8 mouse cellular contexts compared by ENCODE assay signal in genomic region chr6:114917770-114918635, GRCm38 (mm10). TPM values are rescaled to one million over a fixed set of nuclear protein-coding genes. Genes with fewer than 3 reads are reported as not detected.
DNase-seq lines count a peak whose midpoint lies in the region; ATAC-seq lines count a peak whose summit lies in the region.

No protein-coding gene starts in this region.

- peak; percentile 83 for DNase-seq in 416B (ENCODE audit: low read depth)
- DNase-seq in embryonic facial prominence, embryonic 14.5 days (ENCODE audit: low spot score) = no peak
- DNase-seq in heart, postnatal 36 days = peak; percentile 62
- peak; percentile 60 to 71 for DNase-seq in kidney, postnatal 4 days
- peak; percentile 83 for DNase-seq in midbrain, embryonic 11.5 days (ENCODE audit: low spot score, missing footprints)
- DNase-seq in layer of hippocampus, adult 18-20 months (ENCODE audit: low spot score in 2 of 2) = no peak
- DNase-seq in testis, postnatal 10 days (ENCODE audit: low spot score) = no peak
- no peak for DNase-seq in ovary, adult 18-20 months (ENCODE audit: low spot score)

- peaks cover 8% of the 10 kb centered on the region; the same call in 1 of the 2 replicates for H3K36me3 ChIP-seq in embryonic facial prominence, embryonic 14.5 days (ENCODE audit: control insufficient read depth, insufficient read depth, low read length)
- H3K36me3 ChIP-seq in midbrain, embryonic 11.5 days (ENCODE audit: control insufficient read depth, insufficient read depth, low read length) = no peaks in the 10 kb centered on the region

- H3K27ac ChIP-seq in embryonic facial prominence, embryonic 14.5 days (replicated peaks; ENCODE audit: low read depth, low read length) = peak overlapping the region; percentile 77
- H3K27ac ChIP-seq in midbrain, embryonic 11.5 days (ENCODE audit: low read depth, low read length) = peak overlapping the region; percentile 8; the same call in 1 of the 2 replicates

- ATAC-seq in embryonic facial prominence, embryonic 14.5 days (ENCODE audit: low read depth) = no peak
- no peak for ATAC-seq in midbrain, embryonic 11.5 days (ENCODE audit: low FRiP score)

- peak overlapping the region; percentile 64 for H3K4me3 ChIP-seq in embryonic facial prominence, embryonic 14.5 days (ENCODE audit: low read depth, low read length)
- H3K4me3 ChIP-seq in midbrain, embryonic 11.5 days (ENCODE audit: low read depth, low read length) = no peak overlapping the region

- WGBS in embryonic facial prominence, embryonic 14.5 days = 52% methylated on average over 14 of the region's 14 CpGs
- WGBS in midbrain, embryonic 11.5 days = 74% methylated on average over 14 of the region's 14 CpGs

- peak overlapping the region; percentile 61 for H3K4me2 ChIP-seq in embryonic facial prominence, embryonic 14.5 days (ENCODE audit: low read depth, low read length)
- H3K4me2 ChIP-seq in midbrain, embryonic 11.5 days = peak overlapping the region; percentile 66

- H3K4me1 ChIP-seq in embryonic facial prominence, embryonic 14.5 days (ENCODE audit: control insufficient read depth, insufficient read depth, low read length) = peaks cover 66% of the 10 kb centered on the region
- peaks cover 62% of the 10 kb centered on the region for H3K4me1 ChIP-seq in midbrain, embryonic 11.5 days (ENCODE audit: control insufficient read depth, insufficient read depth, low read length)

- H3K27me3 ChIP-seq in embryonic facial prominence, embryonic 14.5 days (replicated peaks; ENCODE audit: control insufficient read depth, insufficient read depth, low read length) = no peaks in the 10 kb centered on the region
- no peaks in the 10 kb centered on the region for H3K27me3 ChIP-seq in midbrain, embryonic 11.5 days (ENCODE audit: control insufficient read depth, insufficient read depth, low read length)

- H3K9ac ChIP-seq in embryonic facial prominence, embryonic 14.5 days (ENCODE audit: low read depth, low read length) = peak overlapping the region; percentile 26; the same call in 1 of the 2 replicates
- peak overlapping the region; percentile 28 for H3K9ac ChIP-seq in midbrain, embryonic 11.5 days (ENCODE audit: low read length)

- intact Hi-C loops in heart, postnatal 36 days (cut with DNase I) = no loop called here

- no peaks in the 10 kb centered on the region for H3K9me3 ChIP-seq in embryonic facial prominence, embryonic 14.5 days (ENCODE audit: control insufficient read depth, low read length)
- H3K9me3 ChIP-seq in midbrain, embryonic 11.5 days (ENCODE audit: control insufficient read depth, low read length) = no peaks in the 10 kb centered on the region

RNA-seq across cellular contexts. Expression of gene Vgll4, which starts 51.8 kb away (rescaled TPM):
- polyA plus RNA-seq in embryonic facial prominence, embryonic 14.5 days (2014; fragmentation: Nextera tagmentation; extraction: Ambion mirVana) = 76.8 and 80.2 TPM in 2 replicates
- total RNA-seq in heart, postnatal 36 days (2021) = 10 to 100 TPM; 20.6 to 23.1 TPM
- polyA plus RNA-seq in midbrain, embryonic 11.5 days (2014; fragmentation: Nextera tagmentation; extraction: Ambion mirVana) = 48.6 and 54.8 TPM in 2 replicates
- total RNA-seq in layer of hippocampus, adult 18-20 months (2021) = 10 to 100 TPM; 46.9 to 49.2 TPM

Comparison
In these comparisons a context has a peak if more than half of its experiments do, and no peak if none do; other contexts are left out.
1. DNase-seq: peak in 416B (single experiment), heart, postnatal 36 days (2 of 2), kidney, postnatal 4 days (2 of 2) and midbrain, embryonic 11.5 days (single experiment); none in embryonic facial prominence, embryonic 14.5 days (single experiment), layer of hippocampus, adult 18-20 months (0 of 2), testis, postnatal 10 days (single experiment) and ovary, adult 18-20 months (single experiment).